ENCODE assay signal across 8 mouse cellular contexts in the genomic region with DNA sequence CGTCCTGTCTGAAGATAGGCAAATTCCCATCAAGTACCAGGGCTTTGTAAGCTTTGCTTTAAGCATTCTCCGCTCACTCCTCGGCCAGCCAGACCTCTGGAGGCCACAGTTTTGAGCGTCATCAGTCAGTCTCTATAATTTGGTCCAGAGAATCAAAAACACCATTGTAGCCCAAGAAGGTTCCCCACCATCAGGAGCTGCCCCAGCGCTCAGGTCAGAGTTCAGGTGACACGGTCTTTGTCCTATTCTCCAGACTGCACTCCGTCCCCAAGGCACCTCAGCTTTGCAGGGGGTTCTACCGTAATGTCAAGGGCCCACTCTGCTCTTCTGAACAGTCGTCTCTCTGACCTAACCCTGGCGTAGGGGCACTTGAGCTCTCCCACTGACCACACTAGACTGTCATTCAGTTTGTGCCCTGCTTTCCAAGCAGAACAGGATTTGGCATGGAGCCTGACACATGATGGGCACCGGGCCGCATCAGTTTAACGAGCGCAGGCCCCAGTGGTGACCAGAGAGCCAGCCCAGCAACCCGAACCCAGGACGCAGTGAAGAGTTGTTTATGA. TPM values are rescaled to one million over a fixed set of nuclear protein-coding genes. Genes with fewer than 3 reads are reported as not detected.
DNase-seq lines count a peak whose midpoint lies in the region; ATAC-seq and TF ChIP-seq lines count a peak whose summit lies in the region.

No protein-coding gene starts in this region.

- TF ChIP-seq POLR2A in bone marrow macrophage, adult 2 months (IDR thresholded peaks at IDR 0.05; ENCODE audit: borderline replicate concordance, low read depth, low read length): no peak
- TF ChIP-seq POLR2A in olfactory bulb, adult 2 months (IDR thresholded peaks at IDR 0.05; ENCODE audit: insufficient read depth, low read depth, low read length): no peak

- peak overlapping the region; percentile 86 for H3K4me2 ChIP-seq in forebrain, postnatal 0 days (ENCODE audit: low read depth)
- H3K4me2 ChIP-seq in intestine, embryonic 14.5 days (ENCODE audit: low read length): peak overlapping the region; percentile 75
- peak overlapping the region; percentile 88 for H3K4me2 ChIP-seq in liver, postnatal 0 days (ENCODE audit: low read depth, low read length)

- intact Hi-C loops in left cerebral cortex, postnatal 10 days (cut with DNase I): no loop called here

- no peak for TF ChIP-seq EP300 in liver, postnatal 0 days (IDR thresholded peaks at IDR 0.05; ENCODE audit: low read depth)

- peak; percentile 34 for ATAC-seq in forebrain, postnatal 0 days
- ATAC-seq in intestine, embryonic 14.5 days (replicated peaks; ENCODE audit: low FRiP score, low TSS enrichment, low read depth): peak; percentile 26; the same call in 1 of the 2 replicates
- peak; percentile 20; the same call in 1 of the 2 replicates for ATAC-seq in liver, postnatal 0 days
- ATAC-seq in megakaryocyte-erythroid progenitor cell, adult 5-6 weeks (replicated peaks; ENCODE audit: low FRiP score, low TSS enrichment, poor library complexity, severe bottlenecking): no peak

- H3K9ac ChIP-seq in forebrain, postnatal 0 days: peak overlapping the region; percentile 95
- peak overlapping the region; percentile 69 for H3K9ac ChIP-seq in intestine, embryonic 14.5 days (ENCODE audit: low read length)
- H3K9ac ChIP-seq in liver, postnatal 0 days (replicated peaks): peak overlapping the region; percentile 65

- H3K4me1 ChIP-seq in bone marrow macrophage, adult 2 months (ENCODE audit: control insufficient read depth, insufficient read depth, low read length): no peaks in the 10 kb centered on the region
- peaks cover 12% of the 10 kb centered on the region for H3K4me1 ChIP-seq in forebrain, postnatal 0 days (ENCODE audit: insufficient read depth)
- H3K4me1 ChIP-seq in intestine, embryonic 14.5 days (replicated peaks; ENCODE audit: control insufficient read depth, insufficient read depth, low read length): peaks cover 24% of the 10 kb centered on the region
- no peaks in the 10 kb centered on the region for H3K4me1 ChIP-seq in liver, postnatal 0 days (ENCODE audit: insufficient read depth)
- peaks cover 13% of the 10 kb centered on the region for H3K4me1 ChIP-seq in olfactory bulb, adult 2 months (ENCODE audit: control insufficient read depth, insufficient read depth, low read length)

- H3K27ac ChIP-seq in bone marrow macrophage, adult 2 months (ENCODE audit: insufficient read depth, low read depth, low read length): no peak overlapping the region
- peak overlapping the region; percentile 88 for H3K27ac ChIP-seq in forebrain, postnatal 0 days (ENCODE audit: low read depth, low read length)
- peak overlapping the region; percentile 22; the same call in 1 of the 2 replicates for H3K27ac ChIP-seq in intestine, embryonic 14.5 days (ENCODE audit: low read depth)
- H3K27ac ChIP-seq in liver, postnatal 0 days (ENCODE audit: low read depth): 0 out of 2 replicates have a peak overlapping the region, but pooled peaks have one; percentile 61
- H3K27ac ChIP-seq in olfactory bulb, adult 2 months (ENCODE audit: insufficient read depth, low read depth, low read length): peak overlapping the region; percentile 88

- WGBS in forebrain, postnatal 0 days: 7% methylated on average over 16 of the region's 16 CpGs
- WGBS in intestine, embryonic 14.5 days: 17% methylated on average over 16 of the region's 16 CpGs
- 40% methylated on average over 16 of the region's 16 CpGs for WGBS in liver, postnatal 0 days (ENCODE audit: insufficient replicate concordance)
- WGBS in olfactory bulb, adult 2 months: 4% methylated on average over 16 of the region's 16 CpGs

- TF ChIP-seq CTCF in bone marrow macrophage, adult 2 months (IDR thresholded peaks at IDR 0.05; ENCODE audit: low read depth, low read length): no peak
- TF ChIP-seq CTCF in forebrain, postnatal 0 days (IDR thresholded peaks at IDR 0.05; ENCODE audit: low read depth): no peak
- no peak for TF ChIP-seq CTCF in liver, postnatal 0 days (IDR thresholded peaks at IDR 0.05; ENCODE audit: low read depth)
- TF ChIP-seq CTCF in olfactory bulb, adult 2 months (IDR thresholded peaks at IDR 0.05; ENCODE audit: insufficient read depth, low read depth, low read length): no peak

- H3K27me3 ChIP-seq in forebrain, postnatal 0 days (ENCODE audit: insufficient read depth, low read length): no peaks in the 10 kb centered on the region
- H3K27me3 ChIP-seq in intestine, embryonic 14.5 days (replicated peaks; ENCODE audit: control insufficient read depth, insufficient read depth, low read length): peaks cover 15% of the 10 kb centered on the region
- H3K27me3 ChIP-seq in liver, postnatal 0 days (ENCODE audit: insufficient read depth, low read length): peaks cover 17% of the 10 kb centered on the region

- H3K9me3 ChIP-seq in forebrain, postnatal 0 days (ENCODE audit: low read length): no peaks in the 10 kb centered on the region
- no peaks in the 10 kb centered on the region for H3K9me3 ChIP-seq in intestine, embryonic 14.5 days (ENCODE audit: control insufficient read depth, low read length)
- no peaks in the 10 kb centered on the region for H3K9me3 ChIP-seq in liver, postnatal 0 days (ENCODE audit: low read length)

- no peaks in the 10 kb centered on the region for H3K36me3 ChIP-seq in forebrain, postnatal 0 days (ENCODE audit: insufficient read depth)
- H3K36me3 ChIP-seq in intestine, embryonic 14.5 days (ENCODE audit: control insufficient read depth, insufficient read depth, low read length): no peaks in the 10 kb centered on the region
- no peaks in the 10 kb centered on the region for H3K36me3 ChIP-seq in liver, postnatal 0 days (replicated peaks; ENCODE audit: insufficient read depth, low read length)

- H3K4me3 ChIP-seq in bone marrow macrophage, adult 2 months (ENCODE audit: insufficient read depth, low read length): peak overlapping the region; percentile 80
- peak overlapping the region; percentile 79 for H3K4me3 ChIP-seq in forebrain, postnatal 0 days (ENCODE audit: low read depth, low read length)
- peak overlapping the region; percentile 72 for H3K4me3 ChIP-seq in intestine, embryonic 14.5 days (ENCODE audit: low read depth, low read length)
- H3K4me3 ChIP-seq in liver, postnatal 0 days (ENCODE audit: low read depth, low read length): peak overlapping the region; percentile 65
- H3K4me3 ChIP-seq in olfactory bulb, adult 2 months (ENCODE audit: insufficient read depth, low read depth, low read length): peak overlapping the region; percentile 78

- peak; percentile 51 to 70 for DNase-seq in left cerebral cortex, postnatal 10 days (ENCODE audit: extremely low spot score in 1 of 2, low spot score in 2 of 2)
- no peak for DNase-seq in left cerebral cortex, adult 8-10 months (ENCODE audit: low spot score in 2 of 2)
- DNase-seq in forebrain, postnatal 0 days: peak; percentile 68
- DNase-seq in intestine, embryonic 14.5 days (ENCODE audit: low spot score): peak; percentile 62
- no peak for DNase-seq in liver, postnatal 0 days

RNA-seq across cellular contexts. Expression of gene Mras, which starts 1.5 kb away (rescaled TPM):
- total RNA-seq in left cerebral cortex, postnatal 10 days (2021): 10 to 100 TPM; 81.7 to 99.5 TPM
- 100 to 1,000 TPM; 140 to 166 (median 153) TPM for total RNA-seq in left cerebral cortex, adult 8-10 months (2022)
- 3.9 and 4.9 TPM in 2 replicates for polyA plus RNA-seq in bone marrow macrophage, adult 2 months (2012; ENCODE audit: insufficient read depth, insufficient read length, missing spikeins)
- 73.9 and 79.5 TPM in 2 replicates for total RNA-seq in forebrain, postnatal 0 days (2014; rRNA removed)
- polyA plus RNA-seq in forebrain, postnatal 0 days (2015; fragmentation: Nextera tagmentation; extraction: Ambion mirVana): 56.2 and 68.1 TPM in 2 replicates
- 11.8 and 13.2 TPM in 2 replicates for polyA plus RNA-seq in intestine, embryonic 14.5 days (2014; fragmentation: Nextera tagmentation; extraction: Ambion mirVana)
- 1.0 and 1.5 TPM in 2 replicates for polyA plus RNA-seq in liver, postnatal 0 days (2015; fragmentation: Nextera tagmentation; extraction: Ambion mirVana)
- not detected in 2 replicates for polyA plus RNA-seq in olfactory bulb, adult 2 months (2012; ENCODE audit: insufficient read depth, insufficient read length, low replicate concordance, missing spikeins)
- not detected in 2 replicates for total RNA-seq in megakaryocyte-erythroid progenitor cell, adult 5-6 weeks (2014; fragmentation: Nextera tagmentation)
- not detected in 2 replicates for total RNA-seq in megakaryocyte-erythroid progenitor cell, adult 5-6 weeks (2017)

RNA-seq across cellular contexts. Expression of gene Nme9, which starts 15.6 kb away (rescaled TPM):
- total RNA-seq in left cerebral cortex, postnatal 10 days (2021): not detected
- total RNA-seq in left cerebral cortex, adult 8-10 months (2022): under 1 TPM in 3 of 4 experiments, not detected in 1; 0.37 to 0.72 (median 0.44) TPM
- polyA plus RNA-seq in bone marrow macrophage, adult 2 months (2012; ENCODE audit: insufficient read depth, insufficient read length, missing spikeins): not detected in 2 replicates
- 1.00 and 1.0 TPM in 2 replicates for total RNA-seq in forebrain, postnatal 0 days (2014; rRNA removed)
- 1.4 and 1.5 TPM in 2 replicates for polyA plus RNA-seq in forebrain, postnatal 0 days (2015; fragmentation: Nextera tagmentation; extraction: Ambion mirVana)
- polyA plus RNA-seq in intestine, embryonic 14.5 days (2014; fragmentation: Nextera tagmentation; extraction: Ambion mirVana): not detected in 2 replicates
- not detected in 2 replicates for polyA plus RNA-seq in liver, postnatal 0 days (2015; fragmentation: Nextera tagmentation; extraction: Ambion mirVana)
- not detected in 2 replicates for polyA plus RNA-seq in olfactory bulb, adult 2 months (2012; ENCODE audit: insufficient read depth, insufficient read length, low replicate concordance, missing spikeins)
- total RNA-seq in megakaryocyte-erythroid progenitor cell, adult 5-6 weeks (2014; fragmentation: Nextera tagmentation): 0.48 TPM in 1 of 2 replicates, not detected in the other
- not detected in 2 replicates for total RNA-seq in megakaryocyte-erythroid progenitor cell, adult 5-6 weeks (2017)

Comparison
In these comparisons a context has a peak if more than half of its experiments do, and no peak if none do; other contexts are left out.
1. DNase-seq: peak in left cerebral cortex, postnatal 10 days (2 of 2), forebrain, postnatal 0 days (single experiment) and intestine, embryonic 14.5 days (single experiment); none in left cerebral cortex, adult 8-10 months (0 of 2) and liver, postnatal 0 days (single experiment).
2. Peak in every context shown above with its lines, with median percentiles within 50 percentile points of each other: H3K4me3 ChIP-seq, H3K4me2 ChIP-seq and H3K9ac ChIP-seq.